Mouse (Mus musculus): ENCODE results near the gene Fuca1. TPM values are rescaled to one million over a fixed set of nuclear protein-coding genes. Genes with fewer than 3 reads are reported as not detected.
"Not testable (repeated sequence)": the region's sequence is repeated elsewhere in the genome, so short reads cannot be mapped to it uniquely, and the experiment has no call there.

The Fuca1 gene
- polyA plus RNA-seq, 1 experiment: 29.8 TPM

- Histone ChIP-seq H3K4me3 (no peak overlapping the region), H3K4me2 (ENCODE audit: low read depth) (no peak overlapping the region), H3K36me3 (ENCODE audit: control insufficient read depth, insufficient read depth) (peaks cover 17% of the 10 kb centered on the region), H3K27me3 (ENCODE audit: control insufficient read depth, insufficient read depth, insufficient read length) (no peaks in the 10 kb centered on the region), H3K79me2 (ENCODE audit: control insufficient read depth, insufficient read depth) (peaks cover 11% of the 10 kb centered on the region), H3ac (ENCODE audit: control insufficient read depth, insufficient read length) (no peak overlapping the region)
- no peak for TF ChIP-seq MYOD1 (IDR thresholded peaks at IDR 0.05; ENCODE audit: control insufficient read depth in 1 of 3, insufficient read length in 2 of 3, low read depth in 2 of 3)
- TF ChIP-seq REST (IDR thresholded peaks at IDR 0.05; ENCODE audit: insufficient read depth, insufficient read length): no peak
- TF ChIP-seq CEBPB (IDR thresholded peaks at IDR 0.05; ENCODE audit: insufficient read depth, poor library complexity, severe bottlenecking): no peak
- TF ChIP-seq TCF3 (IDR thresholded peaks at IDR 0.05; ENCODE audit: insufficient read length, low read depth): no peak
- TF ChIP-seq MAX (IDR thresholded peaks at IDR 0.05; ENCODE audit: low read depth): no peak
- TF ChIP-seq USF1 (IDR thresholded peaks at IDR 0.05; ENCODE audit: low read depth): no peak
- TF ChIP-seq POLR2A (IDR thresholded peaks at IDR 0.05; ENCODE audit: insufficient read length, low read depth): no peak
- TF ChIP-seq TCF12 (IDR thresholded peaks at IDR 0.05; ENCODE audit: insufficient read depth, poor library complexity, severe bottlenecking): no peak
- TF ChIP-seq MYOG (IDR thresholded peaks at IDR 0.05; ENCODE audit: control insufficient read depth in 1 of 3, insufficient read depth in 1 of 3, insufficient read length in 2 of 3, low read depth in 2 of 3): no peak
- TF ChIP-seq SRF (IDR thresholded peaks at IDR 0.05; ENCODE audit: control insufficient read depth, insufficient read length, low read depth): no peak
- TF ChIP-seq POLR2AphosphoS2 (IDR thresholded peaks at IDR 0.05; ENCODE audit: insufficient read length, low read depth): no peak
- TF ChIP-seq E2F4 (IDR thresholded peaks at IDR 0.05; ENCODE audit: insufficient read depth): no peak
Observed at GRCm38 (mm10) chr4:135976146-135976545, 55.6 kb downstream of the Fuca1 start.

- H3K79me2 ChIP-seq (ENCODE audit: control insufficient read depth, insufficient read depth); H3K36me3 ChIP-seq (ENCODE audit: control insufficient read depth, insufficient read depth); H3ac ChIP-seq (ENCODE audit: control insufficient read depth, insufficient read length); H3K27me3 ChIP-seq (ENCODE audit: control insufficient read depth, insufficient read depth, insufficient read length); H3K4me3 ChIP-seq; H3K4me2 ChIP-seq (ENCODE audit: low read depth): not testable (repeated sequence)
Observed at GRCm38 (mm10) chr4:135980223-135980622, 59.7 kb downstream of the Fuca1 start.

- Histone ChIP-seq H3K4me2 (ENCODE audit: low read depth) (no peak overlapping the region), H3K79me2 (ENCODE audit: control insufficient read depth, insufficient read depth) (peaks cover 9% of the 10 kb centered on the region), H3K27me3 (ENCODE audit: control insufficient read depth, insufficient read depth, insufficient read length) (no peaks in the 10 kb centered on the region), H3ac (ENCODE audit: control insufficient read depth, insufficient read length) (no peak overlapping the region), H3K4me3 (no peak overlapping the region), H3K36me3 (ENCODE audit: control insufficient read depth, insufficient read depth) (peaks cover 5% of the 10 kb centered on the region)
- TF ChIP-seq REST (IDR thresholded peaks at IDR 0.05; ENCODE audit: insufficient read depth, insufficient read length) (no peak), MYOG (IDR thresholded peaks at IDR 0.05; ENCODE audit: control insufficient read depth in 1 of 3, insufficient read depth in 1 of 3, insufficient read length in 2 of 3, low read depth in 2 of 3) (no peak), USF1 (IDR thresholded peaks at IDR 0.05; ENCODE audit: low read depth) (no peak), CEBPB (IDR thresholded peaks at IDR 0.05; ENCODE audit: insufficient read depth, poor library complexity, severe bottlenecking) (no peak), TCF12 (IDR thresholded peaks at IDR 0.05; ENCODE audit: insufficient read depth, poor library complexity, severe bottlenecking) (no peak), POLR2A (IDR thresholded peaks at IDR 0.05; ENCODE audit: insufficient read length, low read depth) (no peak), SRF (IDR thresholded peaks at IDR 0.05; ENCODE audit: control insufficient read depth, insufficient read length, low read depth) (no peak), MYOD1 (IDR thresholded peaks at IDR 0.05; ENCODE audit: control insufficient read depth in 1 of 3, insufficient read length in 2 of 3, low read depth in 2 of 3) (no peak)
Observed at GRCm38 (mm10) chr4:135981524-135982063, 61.1 kb downstream of the Fuca1 start.

- Histone ChIP-seq H3K27me3 (ENCODE audit: control insufficient read depth, insufficient read depth, insufficient read length) (no peaks in the 10 kb centered on the region), H3K4me3 (no peak overlapping the region), H3K36me3 (ENCODE audit: control insufficient read depth, insufficient read depth) (no peaks in the 10 kb centered on the region), H3K4me2 (ENCODE audit: low read depth) (no peak overlapping the region), H3ac (ENCODE audit: control insufficient read depth, insufficient read length) (no peak overlapping the region), H3K79me2 (ENCODE audit: control insufficient read depth, insufficient read depth) (peaks cover 12% of the 10 kb centered on the region)
- TF ChIP-seq TCF12 (IDR thresholded peaks at IDR 0.05; ENCODE audit: insufficient read depth, poor library complexity, severe bottlenecking) (no peak), MYOG (IDR thresholded peaks at IDR 0.05; ENCODE audit: control insufficient read depth in 1 of 3, insufficient read depth in 1 of 3, insufficient read length in 2 of 3, low read depth in 2 of 3) (no peak), POLR2A (IDR thresholded peaks at IDR 0.05; ENCODE audit: insufficient read length, low read depth) (no peak), USF1 (IDR thresholded peaks at IDR 0.05; ENCODE audit: low read depth) (no peak), MAX (IDR thresholded peaks at IDR 0.05; ENCODE audit: low read depth) (no peak), TCF3 (IDR thresholded peaks at IDR 0.05; ENCODE audit: insufficient read length, low read depth) (no peak), CEBPB (IDR thresholded peaks at IDR 0.05; ENCODE audit: insufficient read depth, poor library complexity, severe bottlenecking) (no peak), SRF (IDR thresholded peaks at IDR 0.05; ENCODE audit: control insufficient read depth, insufficient read length, low read depth) (no peak), MYOD1 (IDR thresholded peaks at IDR 0.05; ENCODE audit: control insufficient read depth in 1 of 3, insufficient read length in 2 of 3, low read depth in 2 of 3) (no peak), POLR2AphosphoS2 (IDR thresholded peaks at IDR 0.05; ENCODE audit: insufficient read length, low read depth) (no peak), E2F4 (IDR thresholded peaks at IDR 0.05; ENCODE audit: insufficient read depth) (no peak), REST (IDR thresholded peaks at IDR 0.05; ENCODE audit: insufficient read depth, insufficient read length) (no peak)
Observed at GRCm38 (mm10) chr4:135984556-135984955, 64.0 kb downstream of the Fuca1 start.

GRCm38 (mm10) chr4:135985193-135985592 lies 64.7 kb downstream of the Fuca1 start:
- Histone ChIP-seq H3K27me3 (ENCODE audit: control insufficient read depth, insufficient read depth, insufficient read length) (no peaks in the 10 kb centered on the region), H3ac (ENCODE audit: control insufficient read depth, insufficient read length) (no peak overlapping the region), H3K36me3 (ENCODE audit: control insufficient read depth, insufficient read depth) (no peaks in the 10 kb centered on the region), H3K79me2 (ENCODE audit: control insufficient read depth, insufficient read depth) (peaks cover 12% of the 10 kb centered on the region), H3K4me3 (no peak overlapping the region), H3K4me2 (ENCODE audit: low read depth) (no peak overlapping the region)
- TF ChIP-seq USF1 (IDR thresholded peaks at IDR 0.05; ENCODE audit: low read depth) (no peak), MYOD1 (IDR thresholded peaks at IDR 0.05; ENCODE audit: control insufficient read depth in 1 of 3, insufficient read length in 2 of 3, low read depth in 2 of 3) (no peak), POLR2AphosphoS2 (IDR thresholded peaks at IDR 0.05; ENCODE audit: insufficient read length, low read depth) (no peak)

Measured in myocyte (in vitro differentiated cells).